Mouse (Mus musculus): ENCODE measurements around the gene Hist1h1c. TPM values are rescaled to one million over a fixed set of nuclear protein-coding genes. Genes with fewer than 3 reads are reported as not detected.

The Hist1h1c gene
- polyA plus RNA-seq, 1 experiment: 25.5 TPM

- DNase-seq (ENCODE audit: low read depth in 1 of 2, low spot score in 2 of 2): peak; percentile 90 to 91
- TF ChIP-seq POLR2A (IDR thresholded peaks at IDR 0.05; ENCODE audit: low read depth, low read length): peak; percentile 89
- TF ChIP-seq CTCF (IDR thresholded peaks at IDR 0.05; ENCODE audit: extremely low read depth, insufficient read depth, insufficient read length, insufficient replicate concordance): no peak
These were observed 687 bp downstream of the Hist1h1c start for GRCm38 (mm10) chr13:23739069-23739921.

DNA sequence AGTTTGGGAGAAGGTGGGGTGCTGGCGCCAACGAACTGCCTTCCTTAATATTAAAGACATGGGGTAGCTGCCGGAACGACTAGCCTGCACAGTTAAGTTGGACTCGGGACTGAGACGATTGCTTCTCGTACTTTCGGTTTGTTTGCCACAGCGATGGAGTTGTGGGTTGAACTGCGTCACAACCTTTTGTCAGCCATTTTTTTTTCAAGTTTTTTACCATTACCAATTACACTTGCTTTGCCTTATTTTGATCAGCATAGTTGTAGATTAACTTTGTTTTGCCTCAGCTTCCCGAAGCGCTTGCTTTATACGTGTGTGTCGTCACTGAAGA lies 1.3 kb downstream of the Hist1h1c start:
- DNase-seq (ENCODE audit: low read depth in 1 of 2, low spot score in 2 of 2): peak in 1 of 2 experiments; percentile 88
- H3K27ac ChIP-seq (ENCODE audit: insufficient read depth, low read length): peak overlapping the region; percentile 98
- no peaks in the 10 kb centered on the region; the same call in 1 of the 2 replicates for H3K36me3 ChIP-seq (ENCODE audit: control insufficient read depth, insufficient read depth, low read length)
- H3K4me1 ChIP-seq (ENCODE audit: control insufficient read depth, insufficient read depth, insufficient read length): no peaks in the 10 kb centered on the region; the same call in 1 of the 2 replicates
- TF ChIP-seq POLR2A (IDR thresholded peaks at IDR 0.05; ENCODE audit: low read depth, low read length): peak; percentile 33
- TF ChIP-seq CTCF (IDR thresholded peaks at IDR 0.05; ENCODE audit: extremely low read depth, insufficient read depth, insufficient read length, insufficient replicate concordance): no peak
- WGBS: under 1% methylated on average over 14 of the region's 14 CpGs
- H3K4me3 ChIP-seq (ENCODE audit: extremely low read depth, insufficient read depth, insufficient read length): peak overlapping the region; percentile 67
- H3K27me3 ChIP-seq (ENCODE audit: control insufficient read depth, insufficient read depth, low read length): no peaks in the 10 kb centered on the region

More at GRCm38 (mm10) chr13:23739069-23739921, 687 bp downstream of the Hist1h1c start:
- WGBS: under 1% methylated on average over 39 of the region's 39 CpGs
- Histone ChIP-seq H3K4me3 (ENCODE audit: extremely low read depth, insufficient read depth, insufficient read length) (peak overlapping the region; percentile 67), H3K27ac (ENCODE audit: insufficient read depth, low read length) (peak overlapping the region; percentile 98), H3K36me3 (ENCODE audit: control insufficient read depth, insufficient read depth, low read length) (no peaks in the 10 kb centered on the region; the same call in 1 of the 2 replicates), H3K4me1 (ENCODE audit: control insufficient read depth, insufficient read depth, insufficient read length) (no peaks in the 10 kb centered on the region), H3K27me3 (ENCODE audit: control insufficient read depth, insufficient read depth, low read length) (no peaks in the 10 kb centered on the region)

DNA sequence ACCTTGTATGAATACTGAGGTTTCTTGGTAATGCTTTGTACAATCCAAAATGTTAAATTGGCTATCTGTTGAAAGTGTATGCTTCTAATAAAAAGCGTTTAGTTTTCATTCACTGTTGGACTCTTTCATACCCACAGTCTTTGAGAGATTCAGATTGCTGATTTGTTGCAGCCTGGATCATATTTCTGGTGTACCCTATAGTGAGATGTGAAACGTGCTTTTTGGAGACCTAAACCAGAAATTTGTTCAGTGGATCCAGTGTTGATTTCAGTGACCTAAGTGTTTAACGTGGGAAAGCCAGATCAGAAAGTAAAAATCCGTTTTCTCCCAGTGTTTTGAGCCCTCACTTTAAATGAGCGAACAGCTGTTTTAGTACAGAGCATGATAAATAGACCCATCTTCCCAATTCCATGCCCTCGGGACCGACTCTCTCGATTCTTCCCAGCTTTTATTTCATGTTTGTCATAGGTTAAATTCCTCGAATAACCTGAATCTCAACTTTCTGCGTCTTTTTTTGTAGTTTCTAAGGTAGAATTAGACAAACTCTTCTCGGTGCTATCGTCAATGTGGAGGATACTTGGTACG lies 1.7 kb downstream of the Hist1h1c start:
- Histone ChIP-seq H3K27me3 (ENCODE audit: control insufficient read depth, insufficient read depth, low read length) (no peaks in the 10 kb centered on the region), H3K4me3 (ENCODE audit: extremely low read depth, insufficient read depth, insufficient read length) (peak overlapping the region; percentile 67), H3K4me1 (ENCODE audit: control insufficient read depth, insufficient read depth, insufficient read length) (no peaks in the 10 kb centered on the region; the same call in 1 of the 2 replicates), H3K27ac (ENCODE audit: insufficient read depth, low read length) (peak overlapping the region; percentile 98), H3K36me3 (ENCODE audit: control insufficient read depth, insufficient read depth, low read length) (no peaks in the 10 kb centered on the region; the same call in 1 of the 2 replicates)
- TF ChIP-seq CTCF (IDR thresholded peaks at IDR 0.05; ENCODE audit: extremely low read depth, insufficient read depth, insufficient read length, insufficient replicate concordance) (no peak), POLR2A (IDR thresholded peaks at IDR 0.05; ENCODE audit: low read depth, low read length) (no peak)
- WGBS: 28% methylated on average over 13 of the region's 13 CpGs
- DNase-seq (ENCODE audit: low read depth in 1 of 2, low spot score in 2 of 2): no peak

GRCm38 (mm10) chr13:23740910-23741309 lies 2.3 kb downstream of the Hist1h1c start:
- Histone ChIP-seq H3K27me3 (ENCODE audit: control insufficient read depth, insufficient read depth, low read length) (no peaks in the 10 kb centered on the region), H3K36me3 (ENCODE audit: control insufficient read depth, insufficient read depth, low read length) (no peaks in the 10 kb centered on the region; the same call in 1 of the 2 replicates), H3K4me1 (ENCODE audit: control insufficient read depth, insufficient read depth, insufficient read length) (no peaks in the 10 kb centered on the region; the same call in 1 of the 2 replicates), H3K4me3 (ENCODE audit: extremely low read depth, insufficient read depth, insufficient read length) (no peak overlapping the region; the same call in 1 of the 2 replicates), H3K27ac (ENCODE audit: insufficient read depth, low read length) (no peak overlapping the region)
- TF ChIP-seq CTCF (IDR thresholded peaks at IDR 0.05; ENCODE audit: extremely low read depth, insufficient read depth, insufficient read length, insufficient replicate concordance): no peak
- TF ChIP-seq POLR2A (IDR thresholded peaks at IDR 0.05; ENCODE audit: low read depth, low read length): no peak
- DNase-seq (ENCODE audit: low read depth in 1 of 2, low spot score in 2 of 2): no peak
- WGBS: 64% methylated on average over 5 of the region's 5 CpGs

DNA sequence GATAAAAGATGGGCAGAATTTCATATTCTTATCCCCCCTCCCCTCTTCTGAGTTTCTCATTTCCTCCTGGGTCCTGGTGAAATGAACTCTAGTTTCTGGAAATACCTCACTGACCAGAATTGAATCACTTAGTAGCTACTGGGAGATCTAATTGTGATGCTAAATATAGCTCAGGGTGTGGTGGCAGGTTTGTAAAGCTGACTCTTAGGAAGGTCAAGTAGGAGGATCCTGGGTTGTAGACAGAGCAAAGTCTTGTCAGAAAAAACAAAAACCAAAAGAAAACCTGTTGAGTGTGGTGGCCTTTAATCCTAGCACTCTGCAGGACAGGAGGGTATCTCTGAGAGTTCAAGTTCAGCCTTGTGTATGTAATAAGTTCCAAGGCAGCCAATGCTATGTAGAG lies 3.4 kb downstream of the Hist1h1c start:
- Histone ChIP-seq H3K27ac (ENCODE audit: insufficient read depth, low read length) (no peak overlapping the region), H3K27me3 (ENCODE audit: control insufficient read depth, insufficient read depth, low read length) (no peaks in the 10 kb centered on the region), H3K4me3 (ENCODE audit: extremely low read depth, insufficient read depth, insufficient read length) (no peak overlapping the region), H3K4me1 (ENCODE audit: control insufficient read depth, insufficient read depth, insufficient read length) (no peaks in the 10 kb centered on the region; the same call in 1 of the 2 replicates), H3K36me3 (ENCODE audit: control insufficient read depth, insufficient read depth, low read length) (no peaks in the 10 kb centered on the region; the same call in 1 of the 2 replicates)
- DNase-seq (ENCODE audit: low read depth in 1 of 2, low spot score in 2 of 2): no peak
- TF ChIP-seq POLR2A (IDR thresholded peaks at IDR 0.05; ENCODE audit: low read depth, low read length) (no peak), CTCF (IDR thresholded peaks at IDR 0.05; ENCODE audit: extremely low read depth, insufficient read depth, insufficient read length, insufficient replicate concordance) (no peak)

DNA sequence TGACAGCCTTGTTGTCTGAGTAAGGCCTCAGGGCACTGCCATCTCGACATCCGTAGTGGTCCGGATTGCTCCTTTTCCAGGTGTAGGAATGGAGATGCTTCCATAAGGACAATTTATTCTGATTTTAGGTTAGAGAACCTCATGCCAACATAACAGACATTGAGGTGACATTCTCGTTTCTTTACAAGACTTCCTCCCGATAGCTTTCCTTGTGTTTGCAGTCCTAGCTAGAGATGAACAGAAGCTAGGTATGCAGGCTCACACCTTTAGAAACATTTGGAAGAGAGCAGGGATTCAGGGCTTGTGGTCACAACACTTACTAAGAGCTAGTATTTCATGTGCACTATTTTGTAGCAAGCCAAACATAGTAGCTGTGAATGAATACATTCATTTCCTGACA lies 4.6 kb downstream of the Hist1h1c start:
- H3K27me3 ChIP-seq (ENCODE audit: control insufficient read depth, insufficient read depth, low read length): no peaks in the 10 kb centered on the region
- H3K27ac ChIP-seq (ENCODE audit: insufficient read depth, low read length): no peak overlapping the region
- no peak overlapping the region for H3K4me3 ChIP-seq (ENCODE audit: extremely low read depth, insufficient read depth, insufficient read length)
- no peak for TF ChIP-seq POLR2A (IDR thresholded peaks at IDR 0.05; ENCODE audit: low read depth, low read length)
- no peak for TF ChIP-seq CTCF (IDR thresholded peaks at IDR 0.05; ENCODE audit: extremely low read depth, insufficient read depth, insufficient read length, insufficient replicate concordance)
- WGBS: 93% methylated on average over 5 of the region's 5 CpGs
- no peaks in the 10 kb centered on the region; the same call in 1 of the 2 replicates for H3K36me3 ChIP-seq (ENCODE audit: control insufficient read depth, insufficient read depth, low read length)
- no peaks in the 10 kb centered on the region; the same call in none of the 2 replicates for H3K4me1 ChIP-seq (ENCODE audit: control insufficient read depth, insufficient read depth, insufficient read length)
- no peak for DNase-seq (ENCODE audit: low read depth in 1 of 2, low spot score in 2 of 2)
